Mouse (Mus musculus) CH12.LX (cell line): ENCODE measurements around the gene Tank. TPM values are rescaled to one million over a fixed set of nuclear protein-coding genes. Genes with fewer than 3 reads are reported as not detected.

Experiments
- DNase-seq: peaks from one replicate; pipeline ENCODE4 v3.0.0-alpha.2; 2013; ENCODE audit errors: extremely low read depth
- H3K27ac ChIP-seq: 2 replicates; pipeline ENCODE4 v1.5.1; 2012; ENCODE audit warnings: low read depth, mild to moderate bottlenecking, control low read depth, moderate library complexity; ENCODE audit not compliant: insufficient read depth
- H3K27me3 ChIP-seq: replicated peaks from 2 replicates; pipeline ENCODE3; 2012; ENCODE audit warnings: inconsistent platforms
- H3K36me3 ChIP-seq, 2 experiments: replicated peaks in 1 of 2; 2 replicates each; pipeline versions ENCODE3 to v1.6.1; 2012; ENCODE audit warnings: inconsistent platforms in 1 of 2, low read length in 1 of 2, mild to moderate bottlenecking in 1 of 2, mixed read lengths in 1 of 2, moderate library complexity in 1 of 2; ENCODE audit not compliant: control insufficient read depth in 1 of 2, insufficient read depth in 1 of 2
- H3K4me1 ChIP-seq, 2 experiments: 2 replicates each; pipeline ENCODE4 v1.6.1; 2012; ENCODE audit warnings: inconsistent platforms in 1 of 2, moderate library complexity in 1 of 2; ENCODE audit not compliant: insufficient read depth in 2 of 2, control insufficient read depth in 1 of 2
- H3K4me2 ChIP-seq: 2 replicates; pipeline ENCODE4 v1.6.1; 2012; ENCODE audit warnings: low read depth, mild to moderate bottlenecking, control low read depth; ENCODE audit not compliant: poor library complexity, insufficient read depth, severe bottlenecking
- H3K4me3 ChIP-seq, 3 experiments: fragments of 150-350 bp in 1 of 3; sonication (generic) in 1 of 3; replicated peaks in 1 of 3; 2 replicates each; pipeline versions ENCODE3 to v1.5.1; 2011 to 2012; ENCODE audit warnings: low read depth in 2 of 3, low read length in 2 of 3, mild to moderate bottlenecking in 2 of 3, moderate library complexity in 2 of 3, control low read depth in 1 of 3, improper control_type of control experiment in 1 of 3, inconsistent platforms in 1 of 3, mixed read lengths in 1 of 3; ENCODE audit not compliant: poor library complexity in 1 of 3
- H3K79me2 ChIP-seq: replicated peaks from 2 replicates; pipeline ENCODE4 v1.6.1; 2012; ENCODE audit warnings: mild to moderate bottlenecking, moderate library complexity; ENCODE audit not compliant: control insufficient read depth, poor library complexity, insufficient read depth, severe bottlenecking; ENCODE audit errors: extremely low read depth
- H3K9ac ChIP-seq: 2 replicates; pipeline ENCODE4 v1.6.1; 2012; ENCODE audit warnings: low read depth, mild to moderate bottlenecking, control low read depth, moderate library complexity; ENCODE audit not compliant: insufficient read depth
- H3K9me3 ChIP-seq: replicated peaks from 2 replicates; pipeline ENCODE3; 2012; ENCODE audit warnings: low read length, inconsistent platforms, mixed read lengths
- CHD2 ChIP-seq: IDR thresholded peaks from 2 replicates; pipeline ENCODE4 v1.6.1; 2011; ENCODE audit warnings: low read length, improper control_type of control experiment
- ELF1 ChIP-seq: IDR thresholded peaks from 2 replicates; pipeline ENCODE4 v1.6.1; 2014; ENCODE audit warnings: low read depth, mild to moderate bottlenecking, inconsistent platforms, low read length, improper control_type of control experiment
- ETS1 ChIP-seq: conservative IDR thresholded peaks from 2 replicates; pipeline ENCODE4 v1.6.1; 2012; ENCODE audit warnings: low read depth, mild to moderate bottlenecking, inconsistent platforms, low read length, improper control_type of control experiment, moderate library complexity
- GABPA ChIP-seq: IDR thresholded peaks from 2 replicates; pipeline ENCODE4 v1.6.1; 2012; ENCODE audit warnings: low read depth, low read length, improper control_type of control experiment, inconsistent platforms; ENCODE audit not compliant: insufficient replicate concordance
- IRF4 ChIP-seq: IDR thresholded peaks from 2 replicates; pipeline ENCODE4 v1.6.1; 2014; ENCODE audit warnings: low read depth, mild to moderate bottlenecking, inconsistent platforms, low read length, improper control_type of control experiment
- JUN ChIP-seq: IDR thresholded peaks from 2 replicates; pipeline ENCODE4 v1.6.1; 2011; ENCODE audit warnings: low read depth, mild to moderate bottlenecking, low read length, improper control_type of control experiment, moderate library complexity; ENCODE audit not compliant: insufficient read depth
- MAFK ChIP-seq: IDR thresholded peaks from 2 replicates; pipeline ENCODE4 v1.6.1; 2011; ENCODE audit warnings: low read length, improper control_type of control experiment; ENCODE audit not compliant: insufficient replicate concordance
- MYC ChIP-seq: IDR thresholded peaks from 2 replicates; pipeline ENCODE4 v1.6.1; 2011; ENCODE audit warnings: low read depth, mild to moderate bottlenecking, improper control_type of control experiment, low read length
- POLR2A ChIP-seq: IDR thresholded peaks from 2 replicates; pipeline ENCODE4 v1.6.1; 2011; ENCODE audit warnings: low read depth, mild to moderate bottlenecking, improper control_type of control experiment, low read length
- RAD21 ChIP-seq: IDR thresholded peaks from 2 replicates; pipeline ENCODE4 v1.6.1; 2011; ENCODE audit warnings: low read depth, mild to moderate bottlenecking, low read length, improper control_type of control experiment, moderate library complexity
- SIN3A ChIP-seq: IDR thresholded peaks from 2 replicates; pipeline ENCODE4 v1.6.1; 2012; ENCODE audit warnings: low read length, improper control_type of control experiment, inconsistent platforms
- TBP ChIP-seq: conservative IDR thresholded peaks from 2 replicates; pipeline ENCODE4 v1.6.1; 2011; ENCODE audit warnings: low read depth, low read length, improper control_type of control experiment
- UBTF ChIP-seq: IDR thresholded peaks from 2 replicates; pipeline ENCODE4 v1.6.1; 2012; ENCODE audit warnings: low read depth, mild to moderate bottlenecking, inconsistent platforms, low read length, improper control_type of control experiment, moderate library complexity
- USF1 ChIP-seq: IDR thresholded peaks from 2 replicates; pipeline ENCODE4 v1.6.1; 2014; ENCODE audit warnings: low read depth, mild to moderate bottlenecking, inconsistent platforms, low read length, improper control_type of control experiment
- USF2 ChIP-seq: conservative IDR thresholded peaks from 2 replicates; pipeline ENCODE4 v1.6.1; 2011; ENCODE audit warnings: low read depth, low read length, improper control_type of control experiment
- ZC3H11A ChIP-seq: IDR thresholded peaks from 2 replicates; pipeline ENCODE4 v1.6.1; 2012; ENCODE audit warnings: low read depth, mild to moderate bottlenecking, inconsistent platforms, low read length, improper control_type of control experiment
- ZNF384 ChIP-seq: IDR thresholded peaks from 2 replicates; pipeline ENCODE4 v1.6.1; 2012; ENCODE audit warnings: low read depth, low read length, improper control_type of control experiment, inconsistent platforms
- dilution Hi-C: fragments of 300-500 bp; cut with MboI; formaldehyde crosslinking; loops from 2 replicates; pipeline ENCODE4 v1.14.3; 2020; ENCODE audit warnings: low sequenced_read_pairs; ENCODE audit not compliant: extremely low pct_unique_long_range_greater_than_20kb, extremely low pct_ligation_motif_present
- in situ Hi-C: fragments of 300-500 bp; cut with MboI; formaldehyde crosslinking; loops from 3 replicates; pipeline ENCODE4 v1.14.3; 2019; ENCODE audit warnings: low sequenced_read_pairs, low pct_ligation_motif_present, low pct_unique_long_range_greater_than_20kb, mixed read lengths
- polyA plus RNA-seq: library from polyadenylated mRNA; unstranded; fragments of >175 nt; gene quantifications from 2 replicates; pipeline ENCODE4 v1.2.1, GENCODE M21; 2012; ENCODE audit warnings: low read depth; ENCODE audit not compliant: insufficient read length
- total RNA-seq, 2 experiments: library from RNA; depleted of rRNA; stranded (reverse); fragments of 300-350 nt in 1 of 2; fragments of >200 nt in 1 of 2; gene quantifications; 2 replicates each; pipeline ENCODE4 v1.2.3; 2012 to 2014

The Tank gene
- total and polyA plus RNA-seq, 3 experiments, result 45.7 to 152 (median 68.7) TPM

GRCm38 (mm10) chr2:61536901-61537300, 41.5 kb upstream of the Tank start:
- no peaks in the 10 kb centered on the region for H3K4me1 ChIP-seq
- H3K79me2 ChIP-seq, result no peaks in the 10 kb centered on the region
- no peaks in the 10 kb centered on the region for H3K36me3 ChIP-seq
- no peak overlapping the region for H3K9ac ChIP-seq
- H3K27me3 ChIP-seq, result no peaks in the 10 kb centered on the region
- no peaks in the 10 kb centered on the region for H3K9me3 ChIP-seq
- in situ Hi-C loops, result no loop called here
- no peak overlapping the region for H3K4me2 ChIP-seq
- TF ChIP-seq IRF4 (no peak), SIN3A (no peak), RAD21 (no peak), USF2 (no peak), MYC (no peak), JUN (no peak), USF1 (no peak), ZC3H11A (no peak), ELF1 (no peak), TBP (no peak), MAFK (no peak), ETS1 (no peak), CHD2 (no peak)
- no peak overlapping the region for H3K4me3 ChIP-seq
- H3K27ac ChIP-seq, result no peak overlapping the region
- dilution Hi-C loops, result no loop called here
- no peak for DNase-seq

- Histone ChIP-seq H3K79me2 (no peaks in the 10 kb centered on the region), H3K27me3 (no peaks in the 10 kb centered on the region), H3K36me3 (no peaks in the 10 kb centered on the region), H3K9me3 (no peaks in the 10 kb centered on the region), H3K4me3 (no peak overlapping the region), H3K4me1 (no peaks in the 10 kb centered on the region), H3K27ac (no peak overlapping the region), H3K4me2 (no peak overlapping the region), H3K9ac (no peak overlapping the region)
- no peak for TF ChIP-seq IRF4
- TF ChIP-seq SIN3A, result no peak
- no peak for TF ChIP-seq GABPA
- no peak for DNase-seq
- dilution Hi-C loops (no loop called here), in situ Hi-C loops (no loop called here)
Measured at GRCm38 (mm10) chr2:61539378-61539777, 39.0 kb upstream of the Tank start.

- H3K79me2 ChIP-seq, result no peaks in the 10 kb centered on the region
- in situ Hi-C loops (no loop called here), dilution Hi-C loops (no loop called here)
- no peak overlapping the region for H3K4me3 ChIP-seq
- TF ChIP-seq POLR2A, result no peak
- TF ChIP-seq ZNF384, result no peak
- no peak for TF ChIP-seq UBTF
- TF ChIP-seq TBP, result no peak
- H3K9me3 ChIP-seq, result no peaks in the 10 kb centered on the region
- H3K9ac ChIP-seq, result no peak overlapping the region
- no peaks in the 10 kb centered on the region for H3K27me3 ChIP-seq
- H3K4me1 ChIP-seq, result no peaks in the 10 kb centered on the region
- no peaks in the 10 kb centered on the region for H3K36me3 ChIP-seq
- no peak overlapping the region for H3K27ac ChIP-seq
- no peak overlapping the region for H3K4me2 ChIP-seq
- no peak for DNase-seq
Measured at GRCm38 (mm10) chr2:61542426-61542825, 36.0 kb upstream of the Tank start.
